Mouse (Mus musculus) heart, postnatal 0 days (tissue): Measurements from ENCODE around the gene Adad2. TPM values are rescaled to one million over a fixed set of nuclear protein-coding genes. Genes with fewer than 3 reads are reported as not detected.
A peak's percentile ranks its signal among the peaks of the same experiment; 100 is the strongest.

Experiments used
- ATAC-seq: fragments of 200-750 bp; cut with Nextera tagmentation; 2 replicates; pipeline ENCODE4 v1.8.0; 2017; ENCODE audit warnings: low read depth, moderate number of reproducible peaks, moderate library complexity; ENCODE audit not compliant: insufficient read depth
- DNase-seq: peaks from one replicate; pipeline ENCODE4 v3.0.0-alpha.2; 2016; ENCODE audit warnings: low spot score
- H3K27ac ChIP-seq: fragments of 300-500 bp; sonication (generic); 2 replicates; pipeline ENCODE4 v1.5.1; 2014; ENCODE audit warnings: low read depth, mild to moderate bottlenecking
- H3K27me3 ChIP-seq: fragments of 300-500 bp; sonication (generic); 2 replicates; pipeline ENCODE4 v1.6.1; 2014; ENCODE audit warnings: low read length, mixed read lengths; ENCODE audit not compliant: control insufficient read depth, insufficient read depth
- H3K36me3 ChIP-seq: fragments of 300-500 bp; sonication (generic); replicated peaks from 2 replicates; pipeline ENCODE4 v1.6.1; 2014; ENCODE audit warnings: low read length, mixed read lengths; ENCODE audit not compliant: control insufficient read depth, insufficient read depth
- H3K4me1 ChIP-seq: fragments of 300-500 bp; sonication (generic); 2 replicates; pipeline ENCODE4 v1.6.1; 2014; ENCODE audit warnings: antibody characterized with exemption; ENCODE audit not compliant: control insufficient read depth, insufficient read depth
- H3K4me2 ChIP-seq: fragments of 300-500 bp; sonication (generic); 2 replicates; pipeline ENCODE4 v1.6.1; 2014; ENCODE audit warnings: low read depth, mild to moderate bottlenecking, low read length, moderate library complexity
- H3K4me3 ChIP-seq: fragments of 300-500 bp; sonication (generic); 2 replicates; pipeline ENCODE4 v1.5.1; 2014; ENCODE audit warnings: low read depth, low read length
- H3K9ac ChIP-seq: fragments of 300-500 bp; sonication (generic); replicated peaks from 2 replicates; pipeline ENCODE4 v1.6.1; 2014; ENCODE audit warnings: low read depth, low read length, mixed read lengths
- H3K9me3 ChIP-seq: fragments of 300-500 bp; sonication (generic); replicated peaks from 2 replicates; pipeline ENCODE4 v1.6.1; 2016; ENCODE audit warnings: low read length; ENCODE audit not compliant: control insufficient read depth
- CTCF ChIP-seq: IDR thresholded peaks from 2 replicates; pipeline ENCODE4 v1.5.1; 2016; ENCODE audit warnings: antibody characterized with exemption, control low read depth, low read depth
- EP300 ChIP-seq: IDR thresholded peaks from 2 replicates; pipeline ENCODE4 v1.6.1; 2016; ENCODE audit warnings: antibody characterized with exemption, low read depth
- WGBS: fragments of 180-500 bp; shearing (Covaris S2); extraction: QIAGEN DNeasy Blood & Tissue Kit; methylation state at CpG from one replicate; pipeline ENCODE4 v1.1.7; 2014; 5-methylcytosine and 5-hydroxymethylcytosine counted together
- polyA plus RNA-seq: library from polyadenylated mRNA; unstranded; fragments of >200 nt; fragmentation: Nextera tagmentation; extraction: Ambion mirVana; gene quantifications from 2 replicates; pipeline ENCODE4 v1.2.1, GENCODE M21; 2015
- total RNA-seq: library from RNA; depleted of rRNA; stranded (reverse); fragments of >200 nt; gene quantifications from 2 replicates; pipeline ENCODE4 v1.2.3, GENCODE M21; 2014; ENCODE audit warnings: low replicate concordance

Adad2 gene
- total and polyA plus RNA-seq, 2 experiments from 2014 or later: not detected

GRCm38 (mm10) chr8:119639798-119640197, 27.3 kb downstream of the Adad2 start:
- Histone ChIP-seq H3K4me2 (no peak overlapping the region), H3K9ac (no peak overlapping the region), H3K4me3 (no peak overlapping the region), H3K4me1 (no peaks in the 10 kb centered on the region), H3K36me3 (no peaks in the 10 kb centered on the region), H3K27ac (no peak overlapping the region), H3K9me3 (no peaks in the 10 kb centered on the region), H3K27me3 (0 out of 2 replicates have a peak, but pooled peaks cover 6% of the 10 kb centered on the region)
- WGBS: 62% methylated on average over 7 of the region's 7 CpGs
- DNase-seq (no peak), ATAC-seq (no peak)
- no peak for TF ChIP-seq EP300
- no peak for TF ChIP-seq CTCF

DNA sequence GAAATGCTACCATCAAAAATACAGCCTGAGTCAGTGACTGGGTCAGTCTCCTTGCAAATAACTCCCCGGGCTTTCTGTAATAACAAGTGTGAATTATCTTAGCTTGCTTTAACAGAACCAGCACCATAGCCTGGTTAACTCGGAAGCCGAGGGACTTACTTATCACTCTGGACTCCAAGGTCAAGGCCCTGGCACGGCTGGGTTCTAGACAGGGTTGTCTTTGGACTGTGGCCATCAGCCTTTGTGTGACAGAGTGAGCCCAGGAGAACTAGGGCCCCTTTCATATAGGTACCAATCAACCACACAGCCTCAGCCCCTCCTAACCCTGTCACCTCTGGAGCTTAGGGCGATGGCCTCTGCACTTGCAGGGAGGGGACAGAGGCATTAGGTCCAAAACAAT, 28.5 kb downstream of the Adad2 start:
- ATAC-seq (no peak), DNase-seq (no peak)
- 42% methylated on average over 5 of the region's 5 CpGs for whole genome bisulfite sequencing
- Histone ChIP-seq H3K36me3 (no peaks in the 10 kb centered on the region), H3K4me1 (no peaks in the 10 kb centered on the region), H3K9me3 (no peaks in the 10 kb centered on the region), H3K27ac (no peak overlapping the region), H3K4me3 (no peak overlapping the region), H3K27me3 (no peaks in the 10 kb centered on the region), H3K9ac (no peak overlapping the region), H3K4me2 (no peak overlapping the region)
- no peak for TF ChIP-seq EP300
- TF ChIP-seq CTCF: no peak

- Histone ChIP-seq H3K9me3 (no peaks in the 10 kb centered on the region), H3K4me2 (no peak overlapping the region), H3K27me3 (no peaks in the 10 kb centered on the region), H3K27ac (no peak overlapping the region), H3K4me1 (no peaks in the 10 kb centered on the region), H3K4me3 (no peak overlapping the region), H3K9ac (no peak overlapping the region), H3K36me3 (no peaks in the 10 kb centered on the region)
- DNase-seq: no peak
- 78% methylated on average over 1 of the region's 1 CpGs for WGBS
- TF ChIP-seq CTCF (no peak), EP300 (no peak)
- ATAC-seq: no peak
Observed at GRCm38 (mm10) chr8:119642960-119643359, 30.4 kb downstream of the Adad2 start.

DNA sequence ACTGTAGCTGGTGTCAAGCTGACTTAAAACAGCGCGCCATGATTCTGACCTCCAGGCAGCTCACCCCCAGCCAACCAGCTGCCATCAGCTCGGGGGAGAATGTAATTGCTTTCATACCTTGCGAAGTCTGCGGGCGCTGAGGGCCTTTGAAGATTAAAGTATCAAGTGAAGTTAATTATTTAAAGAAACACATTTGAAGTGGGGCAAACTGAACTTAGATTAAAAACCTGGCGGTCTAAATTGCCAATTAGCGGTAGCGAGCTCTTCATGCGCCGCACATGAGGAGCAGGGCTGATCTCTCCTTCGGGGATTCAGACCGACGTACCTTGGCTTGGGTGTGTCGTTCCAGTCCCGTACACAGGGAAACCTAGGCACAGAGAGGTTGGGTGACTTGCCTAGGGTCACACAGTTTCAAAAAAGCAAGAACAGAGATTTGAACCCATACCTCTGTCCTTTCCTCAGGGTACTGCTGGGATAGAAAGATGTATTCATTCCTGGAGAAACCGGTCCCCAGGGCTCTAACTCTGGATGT, 31.9 kb downstream of the Adad2 start:
- Histone ChIP-seq H3K36me3 (no peaks in the 10 kb centered on the region), H3K27ac (no peak overlapping the region), H3K27me3 (no peaks in the 10 kb centered on the region), H3K4me3 (no peak overlapping the region), H3K9me3 (no peaks in the 10 kb centered on the region), H3K9ac (no peak overlapping the region), H3K4me1 (no peaks in the 10 kb centered on the region), H3K4me2 (no peak overlapping the region)
- no peak for DNase-seq
- TF ChIP-seq CTCF: no peak
- TF ChIP-seq EP300: no peak
- ATAC-seq: no peak
- 79% methylated on average over 17 of the region's 17 CpGs for WGBS

DNA sequence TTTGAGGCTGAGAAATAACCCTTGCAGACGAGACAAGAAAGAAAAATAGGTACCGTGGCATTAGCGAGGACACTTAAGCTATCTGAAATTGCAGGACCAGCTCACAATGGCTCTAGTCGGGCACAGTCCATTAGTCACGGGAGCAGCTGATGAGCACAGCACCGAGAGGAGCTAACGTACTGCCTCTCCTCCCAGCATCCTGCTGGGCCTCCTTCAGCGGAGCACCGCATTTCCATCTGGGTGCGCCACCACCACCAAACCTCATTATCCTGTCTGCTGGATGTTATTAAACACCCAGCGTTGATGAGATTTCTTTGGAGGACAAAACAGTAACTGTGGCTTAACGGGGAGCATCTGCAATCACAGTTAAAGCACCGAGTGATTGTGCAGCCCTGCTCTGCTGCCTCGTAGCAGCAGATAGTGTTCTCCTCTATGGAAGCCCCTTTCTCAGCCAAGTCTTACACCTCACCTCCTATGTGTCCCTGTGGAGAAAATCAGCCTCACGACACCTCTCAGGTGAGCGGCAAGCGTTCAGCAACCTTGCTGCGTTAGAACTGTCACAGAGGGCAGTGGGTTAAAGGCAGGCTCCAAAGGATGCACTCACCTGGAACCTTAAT, 32.5 kb downstream of the Adad2 start:
- Histone ChIP-seq H3K36me3 (no peaks in the 10 kb centered on the region), H3K9me3 (no peaks in the 10 kb centered on the region), H3K4me3 (no peak overlapping the region), H3K4me2 (no peak overlapping the region), H3K27me3 (no peaks in the 10 kb centered on the region), H3K9ac (no peak overlapping the region), H3K27ac (no peak overlapping the region), H3K4me1 (no peaks in the 10 kb centered on the region)
- whole genome bisulfite sequencing: 63% methylated on average over 18 of the region's 18 CpGs
- ATAC-seq (no peak), DNase-seq (no peak)
- TF ChIP-seq EP300: no peak
- no peak for TF ChIP-seq CTCF

DNA sequence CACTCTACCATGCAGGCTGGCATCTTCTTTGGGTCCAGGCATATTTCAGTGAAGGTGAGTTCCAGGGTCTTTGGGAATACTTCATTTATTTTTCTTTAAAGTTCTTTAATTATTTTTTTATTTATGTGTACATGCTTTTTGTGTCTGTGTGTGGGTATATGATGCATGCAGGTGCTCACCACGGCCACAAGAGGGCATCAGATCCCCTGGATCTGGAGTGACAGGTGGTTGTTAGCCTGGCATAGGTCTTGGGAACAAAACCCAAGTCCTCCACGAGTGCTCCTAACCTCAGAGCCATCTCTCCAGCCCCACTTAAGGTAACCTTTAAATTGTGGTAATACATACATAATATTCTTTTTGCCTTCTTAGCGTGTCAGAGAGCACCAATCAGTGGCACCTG, 33.6 kb downstream of the Adad2 start:
- H3K27me3 ChIP-seq: no peaks in the 10 kb centered on the region
- ATAC-seq (no peak), DNase-seq (no peak)
- no peak overlapping the region for H3K4me2 ChIP-seq
- TF ChIP-seq EP300 (no peak), CTCF (peak; percentile 2; the same call in 1 of the 2 replicates)
- no peak overlapping the region for H3K4me3 ChIP-seq
- no peak overlapping the region for H3K27ac ChIP-seq
- no peak overlapping the region for H3K9ac ChIP-seq
- H3K9me3 ChIP-seq: no peaks in the 10 kb centered on the region
- 74% methylated on average over 3 of the region's 3 CpGs for WGBS
- H3K36me3 ChIP-seq: no peaks in the 10 kb centered on the region
- H3K4me1 ChIP-seq: no peaks in the 10 kb centered on the region
